Mouse (Mus musculus): ENCODE measurements at regions not wholly inside any gene's neighbourhood (a gene's known extent, or its start where the extent isn't known, plus 50 kb on each side); places are given as distances from the start of the nearest gene placed in this dataset.

DNA sequence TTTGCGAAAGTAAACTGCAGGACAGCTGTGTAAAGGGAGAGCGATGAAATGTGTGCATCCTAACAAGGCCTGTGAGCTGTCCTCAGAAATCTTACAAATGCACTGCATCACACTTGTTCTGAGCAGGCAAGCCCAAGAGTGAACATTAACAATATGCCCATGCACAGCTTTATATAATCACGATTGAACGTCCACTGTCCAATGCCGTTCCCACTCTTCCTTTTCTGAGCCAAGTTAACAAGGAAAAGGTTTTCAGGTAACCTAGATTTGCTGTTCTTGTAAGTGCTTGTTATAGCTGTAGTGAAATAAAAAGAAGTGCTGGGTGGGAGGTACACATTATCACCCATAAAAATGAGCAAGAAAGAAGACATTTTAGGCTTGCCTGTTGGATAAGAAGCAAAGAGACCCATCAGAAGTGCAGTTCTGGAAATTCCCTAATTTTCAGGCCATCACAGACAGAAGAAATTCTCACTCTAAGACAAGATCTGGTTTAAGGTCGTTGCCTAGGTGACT is 243.3 kb upstream of the Tenm2 start:
- Histone ChIP-seq H3K9me3 (replicated peaks; ENCODE audit: control insufficient read depth, low read length) (no peaks in the 10 kb centered on the region), H3K4me2 (no peak overlapping the region), H3K4me1 (ENCODE audit: control insufficient read depth, insufficient read depth, low read length) (no peaks in the 10 kb centered on the region), H3K4me3 (ENCODE audit: low read depth, low read length) (no peak overlapping the region), H3K36me3 (ENCODE audit: control insufficient read depth, insufficient read depth, low read length) (no peaks in the 10 kb centered on the region), H3K9ac (ENCODE audit: low read depth, low read length) (no peak overlapping the region), H3K27ac (ENCODE audit: low read depth, low read length) (no peak overlapping the region), H3K27me3 (ENCODE audit: control insufficient read depth, insufficient read depth, low read length) (no peaks in the 10 kb centered on the region)
- no peak for ATAC-seq (replicated peaks; ENCODE audit: insufficient number of reproducible peaks, low FRiP score, low TSS enrichment)
- 90% methylated on average over 6 of the region's 6 CpGs for WGBS (ENCODE audit: insufficient replicate concordance)

GRCm38 (mm10) chr11:37474068-37474467 is 238.3 kb upstream of the Tenm2 start:
- H3K27me3 ChIP-seq (ENCODE audit: control insufficient read depth, insufficient read depth, low read length) = no peaks in the 10 kb centered on the region

GRCm38 (mm10) chr11:37463658-37464420 is 228.1 kb upstream of the Tenm2 start:
- Histone ChIP-seq H3K4me2 (no peak overlapping the region), H3K27me3 (ENCODE audit: control insufficient read depth, insufficient read depth, low read length) (no peaks in the 10 kb centered on the region), H3K36me3 (ENCODE audit: control insufficient read depth, insufficient read depth, low read length) (no peaks in the 10 kb centered on the region), H3K4me1 (ENCODE audit: control insufficient read depth, insufficient read depth, low read length) (no peaks in the 10 kb centered on the region), H3K27ac (ENCODE audit: low read depth, low read length) (no peak overlapping the region), H3K4me3 (ENCODE audit: low read depth, low read length) (no peak overlapping the region), H3K9ac (ENCODE audit: low read depth, low read length) (no peak overlapping the region), H3K9me3 (replicated peaks; ENCODE audit: control insufficient read depth, low read length) (no peaks in the 10 kb centered on the region)
- WGBS (ENCODE audit: insufficient replicate concordance) = 77% methylated on average over 9 of the region's 9 CpGs
- ATAC-seq (replicated peaks; ENCODE audit: insufficient number of reproducible peaks, low FRiP score, low TSS enrichment) = no peak

More at GRCm38 (mm10) chr11:37474068-37474467, 238.3 kb upstream of the Tenm2 start:
- no peaks in the 10 kb centered on the region for H3K36me3 ChIP-seq (ENCODE audit: control insufficient read depth, insufficient read depth, low read length)
- no peaks in the 10 kb centered on the region for H3K9me3 ChIP-seq (replicated peaks; ENCODE audit: control insufficient read depth, low read length)
- no peak for ATAC-seq (replicated peaks; ENCODE audit: insufficient number of reproducible peaks, low FRiP score, low TSS enrichment)
- no peak overlapping the region for H3K27ac ChIP-seq (ENCODE audit: low read depth, low read length)
- H3K4me3 ChIP-seq (ENCODE audit: low read depth, low read length) = no peak overlapping the region
- 25% methylated on average over 6 of the region's 6 CpGs for WGBS (ENCODE audit: insufficient replicate concordance)
- H3K4me1 ChIP-seq (ENCODE audit: control insufficient read depth, insufficient read depth, low read length) = no peaks in the 10 kb centered on the region
- H3K4me2 ChIP-seq = no peak overlapping the region
- H3K9ac ChIP-seq (ENCODE audit: low read depth, low read length) = no peak overlapping the region

GRCm38 (mm10) chr11:37462375-37462774 is 226.6 kb upstream of the Tenm2 start:
- H3K27ac ChIP-seq (ENCODE audit: low read depth, low read length) = no peak overlapping the region
- H3K4me3 ChIP-seq (ENCODE audit: low read depth, low read length) = no peak overlapping the region
- WGBS (ENCODE audit: insufficient replicate concordance) = 76% methylated on average over 4 of the region's 4 CpGs
- no peak overlapping the region for H3K9ac ChIP-seq (ENCODE audit: low read depth, low read length)
- H3K36me3 ChIP-seq (ENCODE audit: control insufficient read depth, insufficient read depth, low read length) = no peaks in the 10 kb centered on the region
- H3K9me3 ChIP-seq (replicated peaks; ENCODE audit: control insufficient read depth, low read length) = no peaks in the 10 kb centered on the region
- H3K4me1 ChIP-seq (ENCODE audit: control insufficient read depth, insufficient read depth, low read length) = no peaks in the 10 kb centered on the region
- H3K4me2 ChIP-seq = no peak overlapping the region
- H3K27me3 ChIP-seq (ENCODE audit: control insufficient read depth, insufficient read depth, low read length) = no peaks in the 10 kb centered on the region
- no peak for ATAC-seq (replicated peaks; ENCODE audit: insufficient number of reproducible peaks, low FRiP score, low TSS enrichment)

DNA sequence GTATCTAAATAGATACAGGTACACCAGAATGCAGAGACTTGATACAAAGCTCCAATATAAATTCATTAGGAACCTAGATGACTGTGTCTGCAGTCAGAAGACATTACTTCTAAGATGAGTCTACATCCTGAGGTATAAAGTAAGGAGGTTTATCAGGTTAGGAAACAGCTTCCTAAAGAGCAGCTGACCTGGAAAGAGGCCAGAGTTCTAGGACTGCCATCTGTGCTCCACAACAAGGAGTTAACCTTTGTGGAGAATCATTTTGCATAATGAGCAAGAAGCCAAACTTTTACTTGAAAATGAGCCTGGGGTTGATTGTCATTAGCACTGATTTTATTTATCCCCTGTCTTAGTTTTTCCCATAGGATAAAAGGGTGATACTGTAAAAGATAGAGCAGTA is 211.6 kb upstream of the Tenm2 start:
- H3K4me2 ChIP-seq = no peak overlapping the region
- H3K36me3 ChIP-seq (ENCODE audit: control insufficient read depth, insufficient read depth, low read length) = no peaks in the 10 kb centered on the region
- H3K4me1 ChIP-seq (ENCODE audit: control insufficient read depth, insufficient read depth, low read length) = no peaks in the 10 kb centered on the region
- no peak overlapping the region for H3K9ac ChIP-seq (ENCODE audit: low read depth, low read length)
- no peak overlapping the region for H3K4me3 ChIP-seq (ENCODE audit: low read depth, low read length)
- H3K27ac ChIP-seq (ENCODE audit: low read depth, low read length) = no peak overlapping the region
- ATAC-seq (replicated peaks; ENCODE audit: insufficient number of reproducible peaks, low FRiP score, low TSS enrichment) = no peak
- H3K9me3 ChIP-seq (replicated peaks; ENCODE audit: control insufficient read depth, low read length) = no peaks in the 10 kb centered on the region
- no peaks in the 10 kb centered on the region for H3K27me3 ChIP-seq (ENCODE audit: control insufficient read depth, insufficient read depth, low read length)

DNA sequence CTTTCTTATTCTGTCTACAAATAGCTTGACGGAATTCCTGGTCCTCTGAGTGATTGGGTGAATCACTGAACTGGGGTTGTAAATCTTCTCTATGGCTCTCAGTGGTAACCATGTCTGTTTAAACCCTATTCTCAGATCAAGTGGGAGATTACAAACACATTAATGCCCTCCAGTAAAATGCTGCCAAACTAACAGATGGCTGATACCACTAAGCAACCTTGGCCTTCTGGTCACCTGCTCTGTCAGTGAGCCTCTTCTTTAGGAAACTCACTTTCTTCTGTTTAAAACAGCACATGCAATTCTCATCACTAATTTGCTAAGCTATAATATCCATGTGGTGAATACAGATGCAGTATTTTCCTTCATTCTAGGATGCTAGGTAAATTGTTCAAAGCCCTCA is 210.9 kb upstream of the Tenm2 start:
- H3K4me3 ChIP-seq (ENCODE audit: low read depth, low read length) = no peak overlapping the region
- no peak overlapping the region for H3K27ac ChIP-seq (ENCODE audit: low read depth, low read length)
- no peak overlapping the region for H3K9ac ChIP-seq (ENCODE audit: low read depth, low read length)
- no peaks in the 10 kb centered on the region for H3K9me3 ChIP-seq (replicated peaks; ENCODE audit: control insufficient read depth, low read length)
- H3K4me2 ChIP-seq = no peak overlapping the region
- H3K36me3 ChIP-seq (ENCODE audit: control insufficient read depth, insufficient read depth, low read length) = no peaks in the 10 kb centered on the region
- 77% methylated on average over 1 of the region's 1 CpGs for WGBS (ENCODE audit: insufficient replicate concordance)
- no peak for ATAC-seq (replicated peaks; ENCODE audit: insufficient number of reproducible peaks, low FRiP score, low TSS enrichment)
- H3K27me3 ChIP-seq (ENCODE audit: control insufficient read depth, insufficient read depth, low read length) = no peaks in the 10 kb centered on the region
- H3K4me1 ChIP-seq (ENCODE audit: control insufficient read depth, insufficient read depth, low read length) = no peaks in the 10 kb centered on the region

- Histone ChIP-seq H3K4me2 (no peak overlapping the region), H3K27ac (ENCODE audit: low read depth, low read length) (no peak overlapping the region), H3K4me1 (ENCODE audit: control insufficient read depth, insufficient read depth, low read length) (no peaks in the 10 kb centered on the region), H3K9me3 (replicated peaks; ENCODE audit: control insufficient read depth, low read length) (no peaks in the 10 kb centered on the region), H3K27me3 (ENCODE audit: control insufficient read depth, insufficient read depth, low read length) (no peaks in the 10 kb centered on the region), H3K9ac (ENCODE audit: low read depth, low read length) (no peak overlapping the region), H3K4me3 (ENCODE audit: low read depth, low read length) (no peak overlapping the region), H3K36me3 (ENCODE audit: control insufficient read depth, insufficient read depth, low read length) (no peaks in the 10 kb centered on the region)
- WGBS (ENCODE audit: insufficient replicate concordance) = 50% methylated on average over 2 of the region's 2 CpGs
- no peak for ATAC-seq (replicated peaks; ENCODE audit: insufficient number of reproducible peaks, low FRiP score, low TSS enrichment)
These were observed 207.0 kb upstream of the Tenm2 start for GRCm38 (mm10) chr11:37442781-37443180.

DNA sequence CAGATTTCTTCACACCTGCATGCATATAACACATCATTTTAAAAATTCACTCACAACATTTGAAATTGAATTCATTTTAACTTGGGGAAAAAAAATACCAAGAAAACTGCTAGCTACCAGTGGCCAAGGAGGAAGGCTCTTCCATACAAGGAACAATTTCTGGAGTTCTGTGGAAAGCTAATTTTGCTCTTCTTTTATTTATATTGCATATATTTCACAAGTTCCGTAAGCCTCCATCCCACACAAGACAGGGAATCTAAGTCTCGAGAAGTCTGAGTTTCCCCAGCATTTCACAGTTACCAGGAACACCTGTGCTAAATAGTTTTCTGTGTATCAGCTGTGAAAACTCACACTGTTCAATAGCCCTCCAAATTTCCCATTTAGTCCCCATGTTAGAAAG is 198.8 kb upstream of the Tenm2 start:
- no peak overlapping the region for H3K4me3 ChIP-seq (ENCODE audit: low read depth, low read length)
- no peaks in the 10 kb centered on the region for H3K4me1 ChIP-seq (ENCODE audit: control insufficient read depth, insufficient read depth, low read length)
- H3K27ac ChIP-seq (ENCODE audit: low read depth, low read length) = no peak overlapping the region
- H3K27me3 ChIP-seq (ENCODE audit: control insufficient read depth, insufficient read depth, low read length) = no peaks in the 10 kb centered on the region
- H3K4me2 ChIP-seq = no peak overlapping the region
- no peaks in the 10 kb centered on the region for H3K36me3 ChIP-seq (ENCODE audit: control insufficient read depth, insufficient read depth, low read length)
- no peak for ATAC-seq (replicated peaks; ENCODE audit: insufficient number of reproducible peaks, low FRiP score, low TSS enrichment)
- 84% methylated on average over 2 of the region's 2 CpGs for WGBS (ENCODE audit: insufficient replicate concordance)
- no peak overlapping the region for H3K9ac ChIP-seq (ENCODE audit: low read depth, low read length)
- no peaks in the 10 kb centered on the region for H3K9me3 ChIP-seq (replicated peaks; ENCODE audit: control insufficient read depth, low read length)
